Mouse (Mus musculus) pancreas, adult 10 weeks (tissue): ENCODE results near the gene Ptpn5. TPM values are rescaled to one million over a fixed set of nuclear protein-coding genes. Genes with fewer than 3 reads are reported as not detected.

Experiments used
- polyA plus RNA-seq: library from polyadenylated mRNA; stranded (reverse); fragments of 350-450 nt; fragmentation: Illumina TruSeq; extraction: RNeasy Lipid Tissue Mini Kit (QIAGEN cat#74804); gene quantifications from one replicate; pipeline ENCODE4 v1.2.3, GENCODE M21; 2015; ENCODE audit warnings: low read depth, low replicate concordance; ENCODE audit not compliant: insufficient read depth

Gene Ptpn5
- not detected for polyA plus RNA-seq

GRCm38 (mm10) chr7:47133331-47133730, at the start of gene Ptpn5:
Ptpn5 (minus strand) TSS chr7:47133684.

GRCm38 (mm10) chr7:47050366-47050765, 83.1 kb downstream of the Ptpn5 start, which contains the start of gene Tmem86a:
Tmem86a (plus strand) TSS chr7:47050601.

Other genes starting within 250 kb of the Ptpn5 start
- gene Tsg101, start 213.7 kb downstream of the Ptpn5 start, polyA plus RNA-seq: 21.3 TPM
- 1.8 TPM for gene Uevld, start 175.2 kb downstream of the Ptpn5 start, polyA plus RNA-seq
- not detected for gene Gm9999, start 150.1 kb downstream of the Ptpn5 start, polyA plus RNA-seq
- gene Spty2d1, start 125.3 kb downstream of the Ptpn5 start, polyA plus RNA-seq: 3.0 TPM
- 1.8 TPM for gene Tmem86a, start 83.1 kb downstream of the Ptpn5 start, polyA plus RNA-seq
- gene Mrgpra6, start 71.2 kb upstream of the Ptpn5 start, polyA plus RNA-seq: not detected
- not detected for gene Mrgpra9, start 119.2 kb upstream of the Ptpn5 start, polyA plus RNA-seq
- gene Mrgpra1, start 220.6 kb upstream of the Ptpn5 start, polyA plus RNA-seq: not detected